Mouse (Mus musculus) embryonic facial prominence, embryonic 10.5 days (tissue): ENCODE data around the gene Taf1b. TPM values are rescaled to one million over a fixed set of nuclear protein-coding genes. Genes with fewer than 3 reads are reported as not detected.

Source experiments
- DNase-seq: peaks from one replicate; pipeline ENCODE4 v3.0.0-alpha.2; 2017; ENCODE audit warnings: low spot score
- H3K27ac ChIP-seq: fragments of 300-500 bp; sonication (generic); replicated peaks from 2 replicates; pipeline ENCODE4 v1.5.1; 2016; ENCODE audit warnings: mild to moderate bottlenecking
- H3K27me3 ChIP-seq: fragments of 300-500 bp; sonication (generic); replicated peaks from 2 replicates; pipeline ENCODE4 v1.6.1; 2016; ENCODE audit warnings: low read depth, mild to moderate bottlenecking; ENCODE audit not compliant: poor library complexity, severe bottlenecking
- H3K36me3 ChIP-seq: fragments of 300-500 bp; sonication (generic); replicated peaks from 2 replicates; pipeline ENCODE4 v1.6.1; 2016; ENCODE audit warnings: mild to moderate bottlenecking, moderate library complexity
- H3K4me1 ChIP-seq: fragments of 300-500 bp; sonication (generic); 2 replicates; pipeline ENCODE4 v1.6.1; 2016
- H3K4me3 ChIP-seq: fragments of 300-500 bp; sonication (generic); 2 replicates; pipeline ENCODE4 v1.5.1; 2016; ENCODE audit warnings: mild to moderate bottlenecking, moderate library complexity
- H3K9me3 ChIP-seq: fragments of 300-500 bp; sonication (generic); 2 replicates; pipeline ENCODE4 v1.6.1; 2016; ENCODE audit warnings: mild to moderate bottlenecking
- WGBS: fragments of 180-500 bp; shearing (Covaris S2); methylation state at CpG from one replicate; pipeline ENCODE4 v1.1.7; 2016; 5-methylcytosine and 5-hydroxymethylcytosine counted together
- polyA plus RNA-seq: library from polyadenylated mRNA; unstranded; fragments of >200 nt; fragmentation: Nextera tagmentation; extraction: Ambion mirVana; gene quantifications from 2 replicates; pipeline ENCODE4 v1.2.1, GENCODE M21; 2016

Gene Taf1b
- polyA plus RNA-seq, 1 experiment from 2014 or later: 32.1 TPM

- Histone ChIP-seq H3K27me3 (no peaks in the 10 kb centered on the region), H3K9me3 (no peaks in the 10 kb centered on the region), H3K4me3 (no peak overlapping the region), H3K27ac (peak overlapping the region; percentile 7; the same call in 1 of the 2 replicates), H3K36me3 (no peaks in the 10 kb centered on the region), H3K4me1 (peaks cover 17% of the 10 kb centered on the region)
- WGBS: 72% methylated on average over 9 of the region's 9 CpGs
- no peak for DNase-seq
These were observed 93.9 kb downstream of the Taf1b start for GRCm38 (mm10) chr12:24592055-24592454.

GRCm38 (mm10) chr12:24592956-24593672, 95.0 kb downstream of the Taf1b start:
- peak overlapping the region; percentile 41 for H3K4me3 ChIP-seq
- 24% methylated on average over 22 of the region's 22 CpGs for WGBS
- DNase-seq: peak; percentile 47
- H3K27ac ChIP-seq: peak overlapping the region; percentile 32; the same call in 1 of the 2 replicates
- no peaks in the 10 kb centered on the region for H3K9me3 ChIP-seq
- H3K4me1 ChIP-seq: peaks cover 17% of the 10 kb centered on the region
- no peaks in the 10 kb centered on the region for H3K36me3 ChIP-seq
- no peaks in the 10 kb centered on the region for H3K27me3 ChIP-seq

- WGBS: 86% methylated on average over 6 of the region's 6 CpGs
These were observed 99.2 kb downstream of the Taf1b start for GRCm38 (mm10) chr12:24597376-24597775.

GRCm38 (mm10) chr12:24599366-24599895, 101.3 kb downstream of the Taf1b start:
- Histone ChIP-seq H3K27ac (no peak overlapping the region), H3K36me3 (no peaks in the 10 kb centered on the region), H3K4me1 (peaks cover 2% of the 10 kb centered on the region; the same call in 1 of the 2 replicates), H3K4me3 (no peak overlapping the region), H3K27me3 (peaks cover 10% of the 10 kb centered on the region), H3K9me3 (no peaks in the 10 kb centered on the region)
- WGBS: 61% methylated on average over 8 of the region's 8 CpGs
- DNase-seq: peak; percentile 32

More at GRCm38 (mm10) chr12:24597376-24597775, 99.2 kb downstream of the Taf1b start:
- Histone ChIP-seq H3K4me1 (peaks cover 15% of the 10 kb centered on the region), H3K36me3 (no peaks in the 10 kb centered on the region), H3K27ac (no peak overlapping the region), H3K27me3 (peaks cover 6% of the 10 kb centered on the region; the same call in 1 of the 2 replicates), H3K9me3 (no peaks in the 10 kb centered on the region), H3K4me3 (no peak overlapping the region)
- no peak for DNase-seq

- Histone ChIP-seq H3K4me1 (peaks cover 2% of the 10 kb centered on the region; the same call in 1 of the 2 replicates), H3K9me3 (no peaks in the 10 kb centered on the region), H3K4me3 (no peak overlapping the region), H3K27ac (no peak overlapping the region), H3K36me3 (no peaks in the 10 kb centered on the region), H3K27me3 (peaks cover 10% of the 10 kb centered on the region)
- no peak for DNase-seq
- WGBS: 85% methylated on average over 7 of the region's 7 CpGs
These were observed 101.9 kb downstream of the Taf1b start for GRCm38 (mm10) chr12:24600074-24600473.

- H3K4me1 ChIP-seq: peaks cover 2% of the 10 kb centered on the region; the same call in 1 of the 2 replicates
- H3K27ac ChIP-seq: no peak overlapping the region
- WGBS: 5% methylated on average over 9 of the region's 9 CpGs
- H3K27me3 ChIP-seq: peaks cover 10% of the 10 kb centered on the region
- H3K4me3 ChIP-seq: no peak overlapping the region
- peak; percentile 78 for DNase-seq
- H3K9me3 ChIP-seq: no peaks in the 10 kb centered on the region
- H3K36me3 ChIP-seq: no peaks in the 10 kb centered on the region
These were observed 102.6 kb downstream of the Taf1b start for GRCm38 (mm10) chr12:24600806-24601205.

- H3K4me3 ChIP-seq: no peak overlapping the region
- H3K9me3 ChIP-seq: no peaks in the 10 kb centered on the region
- H3K27ac ChIP-seq: no peak overlapping the region
- peak; percentile 76 for DNase-seq
- H3K36me3 ChIP-seq: no peaks in the 10 kb centered on the region
- peaks cover 10% of the 10 kb centered on the region for H3K27me3 ChIP-seq
- H3K4me1 ChIP-seq: peaks cover 2% of the 10 kb centered on the region; the same call in 1 of the 2 replicates
- 38% methylated on average over 2 of the region's 2 CpGs for WGBS
These were observed 105.1 kb downstream of the Taf1b start for GRCm38 (mm10) chr12:24603266-24603665.

- Histone ChIP-seq H3K27me3 (peaks cover 10% of the 10 kb centered on the region), H3K4me1 (no peaks in the 10 kb centered on the region), H3K27ac (no peak overlapping the region), H3K36me3 (no peaks in the 10 kb centered on the region), H3K4me3 (no peak overlapping the region), H3K9me3 (no peaks in the 10 kb centered on the region)
- 71% methylated on average over 10 of the region's 10 CpGs for WGBS
- DNase-seq: no peak
These were observed 108.0 kb downstream of the Taf1b start for GRCm38 (mm10) chr12:24606166-24606565.

Other genes starting within 250 kb of the Taf1b start
- 0.40 and 0.72 TPM in 2 replicates for gene Grhl1, start 73.9 kb downstream of the Taf1b start, polyA plus RNA-seq
- gene Klf11, start 152.9 kb downstream of the Taf1b start, polyA plus RNA-seq: 10.3 and 10.5 TPM in 2 replicates
- gene Cys1, start 183.5 kb downstream of the Taf1b start, polyA plus RNA-seq: 0.16 and 0.53 TPM in 2 replicates
- gene Rrm2, start 209.9 kb downstream of the Taf1b start, polyA plus RNA-seq: 640 and 704 TPM in 2 replicates